Mouse (Mus musculus) lung, adult 2 months (tissue): ENCODE measurements around the gene Opcml.

ENCODE experiments used
- CTCF ChIP-seq: fragments of 200-500 bp; IDR thresholded peaks from 2 replicates; pipeline ENCODE4 v1.5.1; 2011; ENCODE audit warnings: mild to moderate bottlenecking, low read length, control low read depth; ENCODE audit not compliant: insufficient read depth
- POLR2A ChIP-seq: fragments of 200-500 bp; IDR thresholded peaks from 2 replicates; pipeline ENCODE4 v1.6.1; 2011; ENCODE audit warnings: low read depth, mild to moderate bottlenecking, control low read depth, low read length, borderline replicate concordance; ENCODE audit errors: extremely low read depth

DNA sequence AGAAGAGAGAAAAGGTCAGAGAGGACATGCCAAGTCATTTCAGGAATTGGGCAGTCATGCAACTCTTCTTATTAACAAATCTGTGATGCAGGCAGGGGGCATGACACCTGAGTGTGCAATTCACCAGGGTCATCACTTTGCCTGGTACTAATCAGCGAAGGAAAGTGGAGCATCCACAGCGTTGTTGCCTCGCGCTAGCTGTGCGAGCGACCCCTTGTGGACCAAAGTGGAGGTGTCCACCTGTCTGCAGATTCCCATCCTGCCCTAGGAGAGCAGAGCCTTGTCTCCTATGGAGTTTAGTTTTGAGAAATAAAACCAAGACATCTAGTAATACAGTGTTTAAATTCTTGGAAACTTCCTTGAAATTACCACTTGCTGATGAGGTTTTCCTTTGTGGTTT is 381.3 kb downstream of the Opcml start:
- TF ChIP-seq POLR2A (no peak), CTCF (peak; percentile 65)
